Mouse (Mus musculus): ENCODE results near the gene Arl5a. TPM values are rescaled to one million over a fixed set of nuclear protein-coding genes. Genes with fewer than 3 reads are reported as not detected.

The Arl5a gene
- polyA plus RNA-seq, 1 experiment from 2014 or later: 36.4 TPM

DNA sequence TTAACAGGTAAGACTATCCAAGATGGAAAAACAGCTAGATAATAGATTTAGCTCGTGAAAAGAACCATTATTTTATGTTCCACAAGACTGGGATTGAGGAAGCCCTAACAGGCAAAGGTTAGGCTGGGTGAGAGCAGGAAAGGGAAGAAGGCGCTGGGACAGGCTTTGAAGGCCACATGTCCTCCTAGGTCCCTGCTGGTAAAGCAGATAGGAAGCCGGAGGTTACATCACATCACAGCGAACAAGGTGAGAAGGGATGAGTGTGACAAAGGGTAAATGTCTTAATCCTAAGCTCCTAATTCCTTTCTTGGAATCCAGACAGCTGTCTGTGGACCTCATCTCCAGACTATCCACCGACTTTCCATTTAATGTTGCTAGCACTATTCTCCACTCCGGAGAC lies 5.4 kb downstream of the Arl5a start:
- Histone ChIP-seq H3K4me3 (replicated peaks) (no peak overlapping the region), H3K9ac (no peak overlapping the region), H3K9me3 (no peaks in the 10 kb centered on the region), H3K27me3 (replicated peaks) (no peaks in the 10 kb centered on the region), H3K36me3 (peaks cover 8% of the 10 kb centered on the region; the same call in 1 of the 2 replicates), H3K4me1 (replicated peaks) (peaks cover 14% of the 10 kb centered on the region), H3K27ac (no peak overlapping the region), H3K4me2 (replicated peaks) (no peak overlapping the region)
- WGBS: 78% methylated on average over 6 of the region's 6 CpGs
- no peak for ATAC-seq

DNA sequence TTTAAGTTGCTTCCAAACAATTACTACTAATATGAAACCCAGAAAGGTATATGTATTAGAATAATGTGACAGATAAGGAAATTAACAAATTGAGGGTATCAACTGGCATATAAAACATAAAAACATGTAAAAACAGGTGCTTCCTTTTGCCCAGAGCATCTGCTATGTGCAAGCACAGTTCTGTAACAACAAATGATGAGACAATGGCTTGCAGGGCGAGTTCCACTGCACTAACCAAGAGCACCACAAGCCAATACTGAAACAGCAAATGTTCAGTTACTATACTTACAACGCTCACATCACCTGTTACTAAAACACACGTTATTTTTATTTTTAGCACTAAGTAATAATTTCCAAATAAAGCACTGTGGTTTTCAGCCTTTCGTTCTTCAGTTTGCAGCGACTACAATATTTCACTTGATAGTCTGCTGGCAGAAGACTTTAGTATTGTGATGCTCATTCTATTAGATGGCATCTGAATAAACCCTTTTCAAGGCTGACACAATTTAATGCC lies 12.1 kb downstream of the Arl5a start:
- no peak overlapping the region for H3K4me3 ChIP-seq (replicated peaks)
- no peaks in the 10 kb centered on the region for H3K4me1 ChIP-seq (replicated peaks)
- no peak for ATAC-seq
- 97% methylated on average over 5 of the region's 5 CpGs for WGBS
- H3K4me2 ChIP-seq (replicated peaks): no peak overlapping the region
- H3K9ac ChIP-seq: no peak overlapping the region
- H3K27me3 ChIP-seq (replicated peaks): no peaks in the 10 kb centered on the region
- H3K9me3 ChIP-seq: no peaks in the 10 kb centered on the region
- H3K27ac ChIP-seq: no peak overlapping the region
- H3K36me3 ChIP-seq: peaks cover 34% of the 10 kb centered on the region

DNA sequence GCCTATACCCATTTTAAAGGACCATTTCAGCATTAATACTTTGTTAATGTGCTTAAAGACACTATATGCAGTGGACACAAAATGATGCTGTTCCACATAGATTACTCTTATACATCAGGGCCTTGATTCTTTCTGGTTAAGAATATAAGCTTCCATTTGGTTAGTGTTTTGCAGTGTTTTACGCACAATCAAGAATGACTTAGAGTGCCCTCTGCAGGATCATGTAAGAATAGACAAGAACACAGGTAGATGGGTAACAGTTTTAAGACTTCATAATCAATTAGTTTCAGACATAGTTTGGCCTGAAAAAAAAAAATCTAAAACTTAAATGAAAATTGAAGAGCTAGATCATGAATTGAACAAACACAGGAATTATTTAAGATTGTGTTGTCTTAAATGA lies 18.2 kb downstream of the Arl5a start:
- ATAC-seq: no peak
- Histone ChIP-seq H3K36me3 (peaks cover 33% of the 10 kb centered on the region), H3K4me1 (replicated peaks) (no peaks in the 10 kb centered on the region), H3K27me3 (replicated peaks) (no peaks in the 10 kb centered on the region), H3K9me3 (no peaks in the 10 kb centered on the region), H3K4me3 (replicated peaks) (no peak overlapping the region), H3K27ac (no peak overlapping the region), H3K4me2 (replicated peaks) (no peak overlapping the region), H3K9ac (no peak overlapping the region)
- WGBS: 91% methylated on average over 1 of the region's 1 CpGs

DNA sequence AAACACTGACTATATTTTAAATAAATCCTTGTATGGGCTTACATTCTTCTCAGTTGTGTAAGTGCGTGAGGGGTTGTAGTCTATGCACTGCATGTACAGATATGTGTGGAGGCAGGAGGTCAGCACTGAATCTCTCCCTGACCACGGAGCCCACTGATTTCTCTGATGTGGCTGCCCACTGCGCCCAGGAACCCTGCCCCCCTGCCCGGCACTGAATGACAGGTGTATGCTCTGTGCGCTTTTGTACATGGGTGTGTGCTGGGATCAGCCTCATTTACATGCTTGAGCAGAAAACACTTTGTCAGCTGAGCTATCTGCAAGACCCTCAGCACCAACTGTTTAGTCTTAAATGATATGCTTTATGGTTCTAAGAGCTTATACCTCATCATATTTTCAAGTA lies 19.5 kb downstream of the Arl5a start:
- Histone ChIP-seq H3K4me1 (replicated peaks) (no peaks in the 10 kb centered on the region), H3K4me2 (replicated peaks) (no peak overlapping the region), H3K9me3 (no peaks in the 10 kb centered on the region), H3K27me3 (replicated peaks) (no peaks in the 10 kb centered on the region), H3K9ac (no peak overlapping the region), H3K27ac (no peak overlapping the region), H3K4me3 (replicated peaks) (no peak overlapping the region), H3K36me3 (peaks cover 23% of the 10 kb centered on the region)
- no peak for ATAC-seq
- 93% methylated on average over 5 of the region's 5 CpGs for WGBS

DNA sequence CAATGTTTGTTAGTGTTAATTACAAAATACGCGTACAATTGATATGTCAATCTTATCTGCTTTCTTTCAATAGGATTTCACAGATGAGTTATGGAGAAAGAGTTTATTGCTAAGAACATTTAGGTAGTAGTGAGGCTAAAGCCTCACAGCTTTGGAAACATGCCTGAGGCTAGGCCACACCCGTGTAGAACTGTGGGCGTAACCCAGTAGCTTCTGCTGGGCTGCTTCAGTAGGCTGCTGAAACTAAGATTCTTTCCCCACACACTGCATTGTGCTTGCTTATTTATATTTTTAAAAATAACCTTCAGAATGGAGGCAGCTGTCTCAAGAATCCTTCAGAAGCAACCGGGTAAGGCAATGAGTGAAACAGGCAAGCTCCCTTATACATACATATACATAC lies 30.2 kb downstream of the Arl5a start:
- Histone ChIP-seq H3K27ac (no peak overlapping the region), H3K4me3 (replicated peaks) (no peak overlapping the region), H3K9ac (no peak overlapping the region), H3K4me2 (replicated peaks) (no peak overlapping the region), H3K27me3 (replicated peaks) (no peaks in the 10 kb centered on the region), H3K36me3 (no peaks in the 10 kb centered on the region), H3K9me3 (no peaks in the 10 kb centered on the region), H3K4me1 (replicated peaks) (no peaks in the 10 kb centered on the region)
- 75% methylated on average over 5 of the region's 5 CpGs for WGBS
- no peak for ATAC-seq

DNA sequence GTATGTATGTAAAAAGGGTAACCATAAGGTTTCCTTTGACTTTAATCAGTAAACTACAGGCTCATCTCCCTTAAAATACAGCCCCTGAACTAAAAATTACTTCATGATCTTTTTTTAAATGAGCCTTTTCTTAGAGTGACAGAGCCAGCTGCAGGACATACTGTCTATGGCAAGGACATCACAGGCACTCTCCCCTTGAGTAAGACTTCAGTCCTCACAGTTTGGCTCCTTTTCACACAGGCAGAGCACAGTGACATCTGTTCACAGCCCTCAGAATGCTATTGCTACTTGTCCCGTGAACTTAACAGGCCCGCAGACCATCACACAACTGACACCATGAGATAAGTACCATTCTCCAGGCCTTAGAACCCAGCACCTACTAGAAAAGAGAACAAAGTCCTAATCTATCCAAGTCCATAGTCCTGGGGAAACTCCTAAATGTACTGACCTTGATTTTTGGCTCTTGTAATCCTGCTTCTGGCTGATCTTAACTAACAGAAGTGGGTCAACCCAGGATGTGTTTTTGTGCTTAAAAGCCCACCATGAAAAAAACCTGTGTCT lies 34.2 kb downstream of the Arl5a start:
- Histone ChIP-seq H3K4me1 (replicated peaks) (no peaks in the 10 kb centered on the region), H3K36me3 (no peaks in the 10 kb centered on the region), H3K9ac (no peak overlapping the region), H3K9me3 (no peaks in the 10 kb centered on the region), H3K27me3 (replicated peaks) (no peaks in the 10 kb centered on the region), H3K4me2 (replicated peaks) (no peak overlapping the region), H3K27ac (no peak overlapping the region), H3K4me3 (replicated peaks) (no peak overlapping the region)
- 68% methylated on average over 2 of the region's 2 CpGs for WGBS
- ATAC-seq: no peak

DNA sequence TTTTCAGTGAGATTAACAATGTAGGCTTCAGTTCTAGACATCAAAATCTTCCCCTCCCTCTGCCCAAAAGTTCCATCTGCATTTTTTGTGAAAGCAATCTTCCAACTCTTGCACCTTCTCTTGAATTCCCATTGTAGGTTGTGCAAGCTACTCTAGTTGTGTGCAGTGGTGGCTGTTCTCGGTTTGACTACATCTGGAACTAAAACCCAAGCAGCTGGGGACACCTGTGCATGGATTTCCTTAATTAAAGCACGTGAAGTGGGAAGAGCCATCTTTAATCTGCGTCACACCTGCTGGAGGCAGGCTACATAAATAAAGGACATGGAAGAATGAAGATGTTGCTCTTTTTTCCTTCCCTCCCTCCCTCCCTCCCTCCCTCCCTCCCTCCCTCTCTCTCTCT lies 34.7 kb downstream of the Arl5a start:
- Histone ChIP-seq H3K9me3 (no peaks in the 10 kb centered on the region), H3K27me3 (replicated peaks) (no peaks in the 10 kb centered on the region), H3K4me3 (replicated peaks) (no peak overlapping the region), H3K27ac (no peak overlapping the region), H3K4me2 (replicated peaks) (no peak overlapping the region), H3K36me3 (no peaks in the 10 kb centered on the region), H3K4me1 (replicated peaks) (no peaks in the 10 kb centered on the region), H3K9ac (no peak overlapping the region)
- WGBS: 66% methylated on average over 3 of the region's 3 CpGs
- ATAC-seq: no peak

DNA sequence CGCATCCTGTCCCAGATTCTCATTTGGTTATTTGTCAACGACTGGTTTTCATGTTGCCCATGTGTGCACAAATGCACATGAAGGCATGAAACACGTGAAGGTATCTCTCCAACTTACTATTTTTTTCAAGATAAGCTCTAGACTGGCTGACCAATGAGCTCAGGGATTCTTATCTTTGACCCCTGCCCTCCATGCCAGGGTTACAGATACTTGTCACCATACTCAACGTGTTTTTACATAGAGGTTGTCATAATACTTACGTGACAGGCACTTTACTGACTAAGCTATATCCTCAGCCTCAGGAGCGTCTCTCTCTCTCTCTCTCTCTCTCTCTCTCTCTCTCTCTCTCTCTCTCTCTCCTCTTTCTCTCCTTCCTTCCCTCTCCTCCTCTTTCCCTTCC lies 38.2 kb downstream of the Arl5a start:
- Histone ChIP-seq H3K9me3 (no peaks in the 10 kb centered on the region), H3K4me3 (replicated peaks) (no peak overlapping the region), H3K36me3 (no peaks in the 10 kb centered on the region), H3K9ac (no peak overlapping the region), H3K4me2 (replicated peaks) (no peak overlapping the region), H3K4me1 (replicated peaks) (no peaks in the 10 kb centered on the region), H3K27me3 (replicated peaks) (no peaks in the 10 kb centered on the region), H3K27ac (no peak overlapping the region)
- WGBS: 59% methylated on average over 6 of the region's 6 CpGs
- no peak for ATAC-seq

DNA sequence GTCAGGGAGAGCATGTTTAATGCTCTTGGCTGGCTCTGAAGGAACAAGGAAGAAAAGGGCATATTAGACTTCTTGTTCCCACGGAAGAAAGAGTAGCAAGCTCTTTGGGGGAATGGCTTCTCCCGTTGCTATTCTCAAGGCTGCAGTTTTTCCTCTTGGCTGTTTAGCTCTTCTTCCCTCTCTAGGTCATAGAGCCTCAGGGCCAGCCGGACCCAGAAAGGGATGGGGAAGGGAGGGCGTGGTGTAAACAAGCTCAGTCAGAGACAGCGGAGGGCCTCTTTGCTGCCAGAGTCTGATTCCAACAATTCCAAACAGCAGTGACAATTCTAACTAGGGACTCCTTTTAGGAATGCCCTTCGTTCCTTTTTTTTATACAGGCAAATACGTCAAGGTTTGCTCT lies 38.7 kb downstream of the Arl5a start:
- no peak overlapping the region; the same call in 1 of the 2 replicates for H3K27ac ChIP-seq
- no peaks in the 10 kb centered on the region for H3K4me1 ChIP-seq (replicated peaks)
- H3K9ac ChIP-seq: no peak overlapping the region
- H3K27me3 ChIP-seq (replicated peaks): no peaks in the 10 kb centered on the region
- 0 out of 2 replicates have a peak overlapping the region, but pooled peaks have one; percentile 23 for H3K4me2 ChIP-seq (replicated peaks)
- WGBS: 31% methylated on average over 7 of the region's 7 CpGs
- H3K9me3 ChIP-seq: no peaks in the 10 kb centered on the region
- H3K4me3 ChIP-seq (replicated peaks): no peak overlapping the region
- H3K36me3 ChIP-seq: no peaks in the 10 kb centered on the region
- no peak for ATAC-seq

DNA sequence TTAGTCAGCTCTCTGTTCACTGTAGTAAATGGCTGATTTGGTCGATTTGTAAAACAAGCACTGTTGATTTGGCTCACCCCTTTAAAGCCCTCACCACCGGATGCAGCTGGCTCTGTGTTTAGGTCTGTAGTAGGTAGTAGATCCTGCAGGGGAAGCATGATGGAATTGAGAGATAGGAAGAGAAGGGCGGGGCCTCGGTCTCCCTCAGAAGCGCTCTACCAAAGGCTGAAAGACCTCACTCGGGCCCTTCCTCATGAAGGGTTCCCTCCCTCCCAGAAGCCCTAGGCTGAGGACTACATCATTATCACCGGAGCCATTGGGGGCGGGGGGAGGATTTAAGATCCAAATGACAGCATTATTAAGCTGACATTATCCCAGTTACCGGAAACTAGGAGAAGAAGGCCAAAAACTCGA lies 45.8 kb downstream of the Arl5a start:
- Histone ChIP-seq H3K27ac (no peak overlapping the region), H3K4me2 (replicated peaks) (no peak overlapping the region), H3K27me3 (replicated peaks) (no peaks in the 10 kb centered on the region), H3K9me3 (no peaks in the 10 kb centered on the region), H3K36me3 (no peaks in the 10 kb centered on the region), H3K4me3 (replicated peaks) (no peak overlapping the region), H3K4me1 (replicated peaks) (no peaks in the 10 kb centered on the region), H3K9ac (no peak overlapping the region)
- 68% methylated on average over 10 of the region's 10 CpGs for WGBS
- no peak for ATAC-seq

DNA sequence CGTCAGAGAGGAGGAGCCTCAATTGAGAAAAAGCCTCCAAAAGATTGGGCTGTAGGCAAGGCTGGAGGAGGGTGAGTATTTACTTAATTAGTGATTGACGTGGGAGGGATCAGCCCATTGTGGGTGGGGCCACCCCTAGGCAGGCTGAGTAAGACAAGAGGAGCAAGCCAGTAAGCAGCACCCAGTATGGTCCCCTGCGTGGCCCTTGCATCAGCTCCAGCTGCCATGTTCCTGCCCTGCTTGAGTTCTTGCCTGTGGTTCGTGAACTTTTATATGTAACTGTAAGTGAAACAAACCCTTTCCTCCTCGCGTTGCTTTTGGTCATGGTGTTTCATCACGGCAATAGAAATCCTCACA lies 46.3 kb downstream of the Arl5a start, which contains the start of gene Neb:
TSS of gene Neb (minus strand) at position 27 of the 357 bp plus-strand sequence.
- peak; percentile 47; the same call in 1 of the 2 replicates for ATAC-seq
- Histone ChIP-seq H3K9ac (no peak within 1 kb of the TSS), H3K4me3 (replicated peaks) (no peak within 1 kb of the TSS), H3K36me3 (no peaks in the 10 kb centered on the region), H3K27me3 (replicated peaks) (no peaks in the 10 kb centered on the region), H3K4me2 (replicated peaks) (peak within 1 kb of the TSS; percentile 19; the same call in 1 of the 2 replicates), H3K9me3 (no peaks in the 10 kb centered on the region), H3K27ac (no peak within 1 kb of the TSS), H3K4me1 (replicated peaks) (no peaks in the 10 kb centered on the region)
- 53% methylated on average over 7 of the region's 7 CpGs for WGBS

DNA sequence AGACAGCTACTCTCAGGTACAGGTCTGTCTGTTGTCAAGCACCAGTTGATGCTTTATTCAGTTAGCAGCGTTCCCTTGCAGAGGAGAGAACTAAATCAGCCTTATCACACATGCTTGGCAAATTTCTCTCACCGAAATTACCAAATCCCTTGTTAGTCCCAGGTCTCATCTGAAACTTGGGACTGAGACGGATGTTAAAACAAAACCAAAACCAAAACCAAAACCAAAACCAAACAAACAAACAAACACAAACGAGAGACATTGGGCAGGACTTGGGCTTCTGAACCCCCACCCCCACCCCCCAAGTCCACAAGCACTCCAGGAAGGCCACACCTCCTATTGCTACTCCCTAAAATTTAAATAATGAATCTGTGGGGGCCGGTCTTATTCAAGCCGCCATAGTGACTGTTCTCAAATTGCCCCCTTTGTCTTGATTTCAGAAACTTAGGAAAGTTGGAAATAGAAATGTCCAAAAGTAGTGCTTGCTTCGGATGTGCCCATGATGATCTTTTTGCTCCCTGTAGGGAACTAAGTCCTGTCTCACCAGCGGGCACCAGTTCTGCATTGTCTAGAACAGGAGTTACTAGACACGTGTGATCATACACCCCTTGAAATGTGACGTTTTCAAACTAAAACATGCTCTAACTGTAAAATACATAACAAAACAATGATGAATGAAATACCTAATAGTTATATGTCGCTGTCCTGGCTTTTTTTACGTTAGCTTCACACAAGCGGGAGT lies 46.8 kb downstream of the Arl5a start:
- H3K4me2 ChIP-seq (replicated peaks): peak overlapping the region; percentile 19; the same call in 1 of the 2 replicates
- WGBS: 58% methylated on average over 13 of the region's 13 CpGs

DNA sequence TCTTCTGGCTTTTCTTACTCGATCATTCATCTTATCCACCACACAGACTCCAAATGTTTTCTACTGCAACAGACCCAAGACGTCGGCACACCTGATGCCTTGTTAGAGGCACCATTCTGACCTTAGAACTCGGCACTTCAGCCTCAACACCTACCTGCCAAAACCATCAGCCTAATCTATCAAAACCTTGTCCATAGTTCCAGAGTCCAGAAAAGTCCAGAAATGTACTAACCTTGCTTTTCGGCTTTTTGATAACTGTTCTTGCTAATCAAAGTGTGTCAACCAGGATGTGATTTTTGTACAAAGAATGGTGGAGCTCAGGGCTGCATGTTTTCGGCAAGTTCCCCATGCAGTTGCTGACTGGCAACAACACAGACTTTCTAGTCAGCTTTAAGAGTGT lies 50.0 kb downstream of the Arl5a start:
- no peaks in the 10 kb centered on the region for H3K27me3 ChIP-seq (replicated peaks)
- no peak for ATAC-seq
- no peaks in the 10 kb centered on the region for H3K9me3 ChIP-seq
- H3K27ac ChIP-seq: no peak overlapping the region
- no peaks in the 10 kb centered on the region for H3K36me3 ChIP-seq
- H3K9ac ChIP-seq: no peak overlapping the region
- no peaks in the 10 kb centered on the region for H3K4me1 ChIP-seq (replicated peaks)
- 92% methylated on average over 6 of the region's 6 CpGs for WGBS
- H3K4me3 ChIP-seq (replicated peaks): no peak overlapping the region
- no peak overlapping the region for H3K4me2 ChIP-seq (replicated peaks)

More for the DNA sequence above, 46.8 kb downstream of the Arl5a start:
- Histone ChIP-seq H3K4me1 (replicated peaks) (no peaks in the 10 kb centered on the region), H3K36me3 (no peaks in the 10 kb centered on the region), H3K4me3 (replicated peaks) (no peak overlapping the region), H3K9me3 (no peaks in the 10 kb centered on the region), H3K9ac (no peak overlapping the region), H3K27ac (no peak overlapping the region), H3K27me3 (replicated peaks) (no peaks in the 10 kb centered on the region)
- ATAC-seq: no peak
